Mouse (Mus musculus) left cerebral cortex, postnatal 4 days (tissue): ENCODE data around the gene 1810055G02Rik. TPM values are rescaled to one million over a fixed set of nuclear protein-coding genes. Genes with fewer than 3 reads are reported as not detected.

Experiments
- DNase-seq: peaks from one replicate; pipeline ENCODE4 v3.0.0-alpha.2; 2022
- intact Hi-C: fragments of 180-260 bp; cut with DNase I; formaldehyde crosslinking; loops from one replicate; pipeline ENCODE4 v1.15.1; 2025
- total RNA-seq, 2 experiments: library from RNA; stranded (reverse); gene quantifications; 2 replicates each; pipeline ENCODE4 v1.2.3; 2021

The 1810055G02Rik gene
- 10 to 100 TPM; 38.8 to 40.6 TPM for total RNA-seq

GRCm38 (mm10) chr19:3708078-3709012 lies at the start of gene 1810055G02Rik:
TSS of gene 1810055G02Rik (plus strand) at chr19:3708293.
- intact Hi-C loops: loop anchor here (10.0 kb wide), 1 partner anchor 124 kb away; no protein-coding TSS in a partner anchor

GRCm38 (mm10) chr19:3665510-3665909 lies 42.6 kb upstream of the 1810055G02Rik start:
- intact Hi-C loops: no loop called here

More at GRCm38 (mm10) chr19:3708078-3709012, at the start of gene 1810055G02Rik:
- peak; percentile 98 for DNase-seq

GRCm38 (mm10) chr19:3666632-3667031 lies 41.5 kb upstream of the 1810055G02Rik start:
- intact Hi-C loops: no loop called here

More at GRCm38 (mm10) chr19:3665510-3665909, 42.6 kb upstream of the 1810055G02Rik start:
- no peak for DNase-seq

GRCm38 (mm10) chr19:3667155-3667895 lies 40.8 kb upstream of the 1810055G02Rik start:
- intact Hi-C loops: no loop called here

More at GRCm38 (mm10) chr19:3666632-3667031, 41.5 kb upstream of the 1810055G02Rik start:
- DNase-seq: no peak

GRCm38 (mm10) chr19:3667979-3668378 lies 40.1 kb upstream of the 1810055G02Rik start:
- intact Hi-C loops: no loop called here
- no peak for DNase-seq

More at GRCm38 (mm10) chr19:3667155-3667895, 40.8 kb upstream of the 1810055G02Rik start:
- no peak for DNase-seq

- no peak for DNase-seq
- intact Hi-C loops: no loop called here
Observed at GRCm38 (mm10) chr19:3668551-3668950, 39.5 kb upstream of the 1810055G02Rik start.

- DNase-seq: no peak
- intact Hi-C loops: no loop called here
Observed at GRCm38 (mm10) chr19:3669100-3669499, 39.0 kb upstream of the 1810055G02Rik start.

- DNase-seq: no peak
- intact Hi-C loops: no loop called here
Observed at GRCm38 (mm10) chr19:3673149-3673548, 34.9 kb upstream of the 1810055G02Rik start.

GRCm38 (mm10) chr19:3674122-3674855 lies 33.8 kb upstream of the 1810055G02Rik start:
- DNase-seq: no peak
- intact Hi-C loops: no loop called here

GRCm38 (mm10) chr19:3680732-3681131 lies 27.4 kb upstream of the 1810055G02Rik start:
- intact Hi-C loops: loop anchor here (5.0 kb wide), 1 partner anchor 58 kb away; no protein-coding TSS in a partner anchor
- no peak for DNase-seq

- intact Hi-C loops: loop anchor here (5.0 kb wide), 1 partner anchor 59 kb away; no protein-coding TSS in a partner anchor
- DNase-seq: peak; percentile 90
Observed at GRCm38 (mm10) chr19:3681310-3681934, 26.7 kb upstream of the 1810055G02Rik start.

- no peak for DNase-seq
- intact Hi-C loops: loop anchor here (5.0 kb wide), 1 partner anchor 62 kb away; no protein-coding TSS in a partner anchor
Observed at GRCm38 (mm10) chr19:3684414-3684813, 23.7 kb upstream of the 1810055G02Rik start.

GRCm38 (mm10) chr19:3684957-3685580 lies 23.0 kb upstream of the 1810055G02Rik start:
- intact Hi-C loops: loop anchor here (5.0 kb wide), 1 partner anchor 63 kb away; no protein-coding TSS in a partner anchor
- DNase-seq: no peak

GRCm38 (mm10) chr19:3685611-3686214 lies 22.4 kb upstream of the 1810055G02Rik start:
- intact Hi-C loops: no loop called here
- DNase-seq: peak; percentile 27

- intact Hi-C loops: no loop called here
- peak; percentile 26 for DNase-seq
Observed at GRCm38 (mm10) chr19:3686215-3686894, 21.7 kb upstream of the 1810055G02Rik start, which contains the start of gene Lrp5. TSS of gene Lrp5 (minus strand) at chr19:3686564.

- DNase-seq: no peak
- intact Hi-C loops: no loop called here
Observed at GRCm38 (mm10) chr19:3687676-3688171, 20.4 kb upstream of the 1810055G02Rik start.

GRCm38 (mm10) chr19:3691337-3691736 lies 16.8 kb upstream of the 1810055G02Rik start:
- intact Hi-C loops: no loop called here
- no peak for DNase-seq
